Mouse (Mus musculus): ENCODE results near the gene Krtap13-1. TPM values are rescaled to one million over a fixed set of nuclear protein-coding genes. Genes with fewer than 3 reads are reported as not detected.
"Not testable (repeated sequence)": the region's sequence is repeated elsewhere in the genome, so short reads cannot be mapped to it uniquely, and the experiment has no call there.

The Krtap13-1 gene
- polyA plus RNA-seq (2012; rRNA removed) = not detected in 2 replicates

DNA sequence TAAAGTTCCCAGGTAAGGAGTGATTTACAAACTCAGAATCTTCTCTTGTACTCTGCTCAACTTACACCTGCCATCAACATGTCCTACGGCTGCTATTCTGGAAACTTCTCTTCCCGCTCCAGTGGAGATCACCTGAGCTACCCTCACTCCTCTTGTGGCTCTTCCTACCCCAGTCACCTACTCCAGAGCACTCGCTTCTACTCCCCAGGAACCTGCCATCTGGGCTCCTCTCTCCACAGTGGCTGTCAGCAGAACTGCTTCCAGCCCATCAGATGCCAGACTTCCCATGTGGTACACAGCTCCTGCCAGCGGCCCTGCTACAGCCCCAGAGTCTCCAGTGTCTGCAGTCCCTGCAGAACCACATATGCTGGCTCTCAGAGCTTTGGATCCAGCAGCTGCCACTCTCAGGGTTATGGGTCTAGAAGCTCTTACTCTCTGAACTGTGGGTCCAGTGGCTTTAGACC is at the start of gene Krtap13-1:
Gene Krtap13-1 (plus strand): TSS at position 51 of the 464 bp plus-strand sequence.
- DNase-seq (ENCODE audit: low read depth, low spot score) = no peak
- WGBS = 84% methylated on average over 4 of the region's 4 CpGs

DNA sequence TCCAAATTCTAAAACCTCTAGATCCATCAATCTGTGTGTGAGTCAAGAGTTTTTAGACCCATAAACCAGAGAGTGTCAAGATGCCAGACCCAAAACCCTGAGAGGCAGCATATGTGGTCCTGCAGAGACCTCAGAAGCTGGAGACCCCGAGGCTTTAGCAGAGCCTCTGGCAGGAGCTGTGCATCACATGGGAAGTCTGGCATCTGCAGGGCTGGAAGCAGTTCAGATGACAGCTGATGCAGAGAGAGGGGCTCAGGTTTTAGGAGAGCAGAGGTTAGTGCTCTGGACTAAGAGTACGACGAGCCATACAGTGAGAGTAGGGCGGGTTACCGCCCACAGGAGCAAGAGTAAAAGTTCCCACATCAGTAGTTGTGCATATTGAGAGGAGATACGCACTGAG is 49.6 kb upstream of the Krtap13-1 start:
- DNase-seq (ENCODE audit: low read depth, low spot score) = no peak
- 90% methylated on average over 6 of the region's 6 CpGs for WGBS

DNA sequence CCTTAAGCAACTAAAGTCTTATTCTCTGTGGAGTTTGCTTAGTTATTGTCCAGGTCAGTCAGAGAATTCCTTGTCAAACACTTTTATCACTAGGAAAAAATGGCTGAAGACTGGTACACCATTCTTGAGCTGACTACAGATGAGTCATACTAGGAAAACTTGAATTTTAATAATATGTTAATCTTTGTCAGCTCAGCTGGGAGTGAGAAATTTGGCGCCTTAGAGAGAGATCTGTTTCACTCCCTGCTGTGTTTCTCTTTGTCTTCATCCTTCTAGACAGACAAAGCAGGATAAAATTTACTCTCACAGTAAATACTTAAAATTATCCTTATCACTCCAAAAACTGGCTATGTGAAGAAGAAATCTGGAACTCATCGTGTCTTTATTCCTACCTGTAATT is 47.4 kb upstream of the Krtap13-1 start:
- 76% methylated on average over 2 of the region's 2 CpGs for WGBS
- no peak for DNase-seq (ENCODE audit: low read depth, low spot score)

DNA sequence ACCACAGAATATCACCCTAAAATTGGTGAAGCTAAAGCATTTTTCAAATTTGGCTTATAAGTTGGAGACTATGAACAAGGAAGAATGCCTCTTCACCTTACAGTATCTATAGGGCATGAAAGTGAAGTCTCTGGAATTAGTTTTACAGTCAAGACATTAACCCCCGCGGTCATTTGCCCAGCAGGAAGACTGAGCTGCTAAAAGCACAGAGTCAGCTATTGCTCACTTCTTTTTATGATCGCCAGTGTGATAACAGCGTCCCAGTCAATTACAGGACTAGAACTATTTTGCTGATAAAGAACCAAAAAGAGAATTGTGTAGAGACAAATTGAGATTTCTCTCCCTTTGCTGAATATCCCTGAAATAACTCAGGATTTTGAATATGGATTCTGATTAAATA is 32.4 kb upstream of the Krtap13-1 start:
- no peak for DNase-seq (ENCODE audit: low read depth, low spot score)
- 34% methylated on average over 4 of the region's 4 CpGs for WGBS

DNA sequence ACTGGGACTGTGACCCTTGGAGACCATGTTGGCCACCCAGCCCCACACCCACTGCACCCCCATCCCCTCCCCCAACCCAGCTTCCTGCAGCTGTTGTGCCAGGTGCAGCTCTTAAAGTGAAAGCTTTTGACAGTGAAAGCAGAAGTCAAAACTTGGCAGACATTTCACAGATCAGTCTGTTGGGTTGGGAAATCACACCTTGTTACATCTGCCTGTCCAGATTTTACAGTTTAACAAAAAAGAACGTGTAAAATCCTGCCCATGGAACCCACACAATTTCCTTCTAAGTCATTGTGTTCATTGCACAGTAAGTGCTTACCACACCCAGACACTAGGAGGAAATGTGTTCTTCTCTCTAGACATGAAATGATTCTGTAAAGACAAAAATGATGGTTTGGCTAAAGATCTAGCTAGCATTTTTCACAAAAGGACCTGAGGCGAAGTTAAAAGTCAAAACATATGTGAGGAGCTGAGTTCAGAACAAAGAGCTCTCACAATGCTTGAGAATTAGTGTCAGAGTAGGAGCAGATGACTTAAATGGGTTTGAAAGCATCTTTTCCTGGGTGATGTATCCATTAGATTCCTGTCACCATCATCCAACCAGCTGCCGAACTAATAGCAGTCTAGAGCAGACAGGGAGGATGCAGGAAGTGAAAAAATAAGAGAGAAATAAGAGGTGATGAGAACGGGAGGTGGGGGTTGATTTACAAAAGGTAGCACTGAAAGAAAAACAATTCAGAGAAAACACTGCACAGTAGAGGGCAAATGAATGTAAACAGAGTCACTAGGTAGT is 27.4 kb upstream of the Krtap13-1 start:
- DNase-seq (ENCODE audit: low read depth, low spot score) = no peak
- 23% methylated on average over 4 of the region's 4 CpGs for WGBS

- WGBS = 89% methylated on average over 10 of the region's 10 CpGs
Observed at GRCm38 (mm10) chr16:88707496-88708012, 21.1 kb upstream of the Krtap13-1 start, which contains the start of gene 2310061N02Rik. TSS of gene 2310061N02Rik (minus strand) at chr16:88707962.

GRCm38 (mm10) chr16:88710757-88711156 is 17.9 kb upstream of the Krtap13-1 start:
- DNase-seq (ENCODE audit: low read depth, low spot score) = peak; percentile 88
- 16% methylated on average over 4 of the region's 4 CpGs for WGBS

More at GRCm38 (mm10) chr16:88707496-88708012, 21.1 kb upstream of the Krtap13-1 start, which contains the start of gene 2310061N02Rik:
- no peak for DNase-seq (ENCODE audit: low read depth, low spot score)

- DNase-seq (ENCODE audit: low read depth, low spot score) = no peak
- WGBS = 46% methylated on average over 6 of the region's 6 CpGs
Observed at GRCm38 (mm10) chr16:88711245-88711644, 17.4 kb upstream of the Krtap13-1 start.

- DNase-seq (ENCODE audit: low read depth, low spot score) = no peak
Observed at GRCm38 (mm10) chr16:88716549-88716948, 12.1 kb upstream of the Krtap13-1 start.

DNA sequence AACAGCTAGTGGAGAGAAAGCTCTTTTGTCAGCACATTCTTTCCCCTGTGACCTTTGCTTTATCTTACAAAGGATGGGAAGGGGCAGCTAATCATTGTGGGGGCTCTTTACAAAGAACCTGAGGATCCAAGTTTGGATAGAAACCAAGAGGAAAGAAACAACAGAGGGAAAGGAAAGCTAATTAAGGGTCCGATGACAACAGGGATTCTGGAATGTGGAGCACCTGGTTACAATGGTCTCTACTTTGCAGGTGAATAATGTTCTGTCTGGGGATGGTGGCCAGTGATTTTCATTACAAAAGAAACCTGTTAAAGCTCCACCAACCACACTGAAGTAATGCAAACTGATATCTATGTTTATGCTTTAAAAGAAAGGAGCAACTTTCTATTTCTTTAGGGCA is 8.6 kb upstream of the Krtap13-1 start:
- 59% methylated on average over 1 of the region's 1 CpGs for WGBS
- no peak for DNase-seq (ENCODE audit: low read depth, low spot score)

DNA sequence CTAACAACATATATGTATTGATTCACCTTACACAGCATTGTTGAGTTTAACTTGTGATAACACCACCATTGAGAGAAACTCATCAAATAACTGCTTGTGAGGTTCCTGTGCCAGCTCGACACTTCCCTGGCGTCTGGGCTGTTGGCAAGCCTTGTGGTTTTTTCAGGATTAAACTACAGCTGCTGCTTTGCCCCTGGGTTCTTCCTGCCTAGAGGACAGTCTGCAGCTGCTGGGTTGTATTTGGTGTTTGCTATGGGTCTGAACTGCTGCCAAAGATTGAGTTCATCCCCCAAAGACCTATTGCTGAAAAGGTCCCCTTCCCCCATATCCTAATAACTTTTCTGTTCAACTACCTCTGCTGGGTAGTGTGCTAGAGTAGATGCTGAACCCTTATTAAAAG is 6.7 kb downstream of the Krtap13-1 start:
- 7% methylated on average over 2 of the region's 2 CpGs for WGBS

DNA sequence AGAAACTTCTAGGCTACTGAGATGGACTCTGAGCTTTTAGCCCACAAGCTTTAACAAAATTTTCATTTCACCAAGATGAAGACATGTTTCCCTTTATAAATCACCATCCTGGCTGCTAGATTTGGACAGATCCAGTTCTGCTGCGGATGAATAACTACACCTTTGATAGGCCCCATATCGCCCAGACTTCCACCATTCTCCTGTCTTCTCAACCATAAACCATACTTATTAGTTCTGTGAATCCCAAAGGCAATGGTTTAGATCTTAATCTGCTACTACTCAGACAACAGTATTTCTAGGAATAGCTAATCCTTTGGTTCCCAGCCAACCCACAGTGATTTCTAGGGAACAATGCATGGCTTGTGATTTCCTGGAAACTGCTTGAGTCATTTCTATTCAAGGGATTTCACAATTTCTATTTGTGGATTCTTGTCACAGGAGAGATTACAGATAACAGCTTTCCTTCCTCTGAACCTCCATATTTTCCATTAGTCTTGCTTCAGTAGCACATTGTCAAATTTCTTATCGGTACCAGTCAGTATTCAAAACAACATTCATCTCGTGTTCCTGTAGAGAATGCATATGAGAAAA is 16.2 kb downstream of the Krtap13-1 start:
- 79% methylated on average over 4 of the region's 4 CpGs for WGBS
- DNase-seq (ENCODE audit: low read depth, low spot score) = no peak

More for the DNA sequence above, 6.7 kb downstream of the Krtap13-1 start:
- DNase-seq (ENCODE audit: low read depth, low spot score) = no peak

- WGBS = 56% methylated on average over 4 of the region's 4 CpGs
- DNase-seq (ENCODE audit: low read depth, low spot score) = no peak
Observed at GRCm38 (mm10) chr16:88747943-88748342, 19.3 kb downstream of the Krtap13-1 start.

DNA sequence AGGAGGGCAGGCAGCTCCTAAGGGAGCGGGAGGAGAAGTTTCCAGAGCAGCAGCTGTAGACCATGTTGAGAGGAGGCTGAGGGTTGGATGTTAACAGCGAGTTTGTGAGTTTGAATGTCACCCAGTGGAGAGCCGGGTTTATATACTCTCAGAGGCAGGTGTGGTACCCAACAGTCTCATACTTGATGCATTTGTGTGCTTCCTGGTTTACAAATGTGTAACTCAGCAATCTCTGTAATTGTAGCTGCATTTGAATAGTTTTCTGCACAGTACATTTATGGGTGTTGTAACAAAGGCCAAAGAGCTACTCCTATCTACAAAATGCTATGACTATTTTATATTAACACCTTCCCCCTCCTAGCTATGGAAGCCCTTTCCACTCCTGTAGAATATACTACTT is 22.9 kb downstream of the Krtap13-1 start, which contains the start of gene Krtap13:
Gene Krtap13 (minus strand): TSS at position 101 of the 400 bp plus-strand sequence.
- DNase-seq (ENCODE audit: low read depth, low spot score) = not testable (repeated sequence)
- 43% methylated on average over 3 of the region's 3 CpGs for WGBS

DNA sequence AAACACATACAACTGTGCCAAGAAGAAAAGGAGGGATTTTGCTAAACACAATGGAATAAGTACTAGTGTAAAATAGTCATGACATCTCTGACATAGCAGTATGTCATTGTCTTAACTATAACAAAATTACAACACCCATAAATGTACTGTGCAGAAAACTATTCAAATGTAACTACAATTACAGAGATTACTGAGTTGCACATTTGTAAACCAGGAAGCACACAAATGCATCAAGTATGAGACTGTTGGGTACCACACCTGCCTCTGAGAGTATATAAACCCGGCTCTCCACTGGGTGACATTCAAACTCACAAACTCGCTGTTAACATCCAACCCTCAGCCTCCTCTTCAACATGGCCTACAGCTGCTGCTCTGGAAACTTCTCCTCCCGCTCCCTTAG is 29.9 kb downstream of the Krtap13-1 start, which contains the start of gene 2310034C09Rik:
Gene 2310034C09Rik (plus strand): TSS at position 301 of the 400 bp plus-strand sequence.
- DNase-seq (ENCODE audit: low read depth, low spot score) = not testable (repeated sequence)
- whole genome bisulfite sequencing = 80% methylated on average over 3 of the region's 3 CpGs

DNA sequence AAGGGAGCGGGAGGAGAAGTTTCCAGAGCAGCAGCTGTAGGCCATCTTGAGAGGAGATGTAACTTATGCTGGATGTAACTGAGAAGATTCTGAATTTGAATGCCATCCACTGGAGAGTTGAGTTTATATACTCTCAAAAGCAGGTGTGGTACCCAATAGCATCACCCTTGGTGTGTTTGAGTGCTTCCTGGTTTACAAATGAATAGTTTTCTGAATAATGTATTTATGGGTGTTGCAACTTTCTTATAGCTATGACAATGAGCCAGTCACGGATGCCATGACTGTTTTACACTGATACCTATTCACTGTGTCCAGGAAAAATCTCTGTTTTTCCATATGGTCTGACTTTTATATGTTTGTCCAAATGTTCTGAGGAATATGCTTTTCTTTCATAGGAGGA is 45.4 kb downstream of the Krtap13-1 start, which contains the start of gene 2310057N15Rik:
Gene 2310057N15Rik (minus strand): TSS at position 101 of the 400 bp plus-strand sequence.
- WGBS = 85% methylated on average over 2 of the region's 2 CpGs
- DNase-seq (ENCODE audit: low read depth, low spot score) = no peak

- DNase-seq (ENCODE audit: low read depth, low spot score) = no peak
- WGBS = 85% methylated on average over 6 of the region's 6 CpGs
Observed at GRCm38 (mm10) chr16:88777596-88777995, 48.9 kb downstream of the Krtap13-1 start, which contains the start of gene Gm5965. TSS of gene Gm5965 (plus strand) at chr16:88777896.
